Mouse (Mus musculus) small intestine, adult 2 months (tissue): ENCODE measurements around the gene Cxcl9. TPM values are rescaled to one million over a fixed set of nuclear protein-coding genes. Genes with fewer than 3 reads are reported as not detected.

Experiments used
- H3K27ac ChIP-seq: fragments of 200-500 bp; 2 replicates; pipeline ENCODE4 v1.5.1; 2012; ENCODE audit warnings: low read depth, low read length, control low read depth, inconsistent platforms; ENCODE audit not compliant: insufficient read depth
- H3K27me3 ChIP-seq: fragments of 200-500 bp; 2 replicates; pipeline ENCODE4 v1.6.1; 2012; ENCODE audit warnings: mild to moderate bottlenecking, moderate library complexity, low read length, inconsistent platforms; ENCODE audit not compliant: control insufficient read depth, insufficient read depth
- H3K36me3 ChIP-seq: fragments of 200-500 bp; 2 replicates; pipeline ENCODE4 v1.6.1; 2012; ENCODE audit warnings: mild to moderate bottlenecking, low read length, control low read depth, inconsistent platforms; ENCODE audit not compliant: control insufficient read depth, insufficient read depth
- H3K4me1 ChIP-seq: fragments of 200-500 bp; 2 replicates; pipeline ENCODE4 v1.6.1; 2012; ENCODE audit warnings: low read length, inconsistent platforms, mixed read lengths; ENCODE audit not compliant: control insufficient read depth, insufficient read depth, insufficient read length
- H3K4me3 ChIP-seq: fragments of 200-500 bp; 2 replicates; pipeline ENCODE4 v1.5.1; 2012; ENCODE audit warnings: low read depth, mild to moderate bottlenecking, control low read depth, inconsistent platforms, low read length, moderate library complexity
- CTCF ChIP-seq: fragments of 200-500 bp; IDR thresholded peaks from 2 replicates; pipeline ENCODE4 v1.5.1; 2012; ENCODE audit warnings: low read depth, mild to moderate bottlenecking, control low read depth, inconsistent platforms, low read length, moderate library complexity, mixed read lengths; ENCODE audit not compliant: insufficient replicate concordance, insufficient read length; ENCODE audit errors: extremely low read depth
- POLR2A ChIP-seq: fragments of 200-500 bp; IDR thresholded peaks from 2 replicates; pipeline ENCODE4 v1.6.1; 2012; ENCODE audit warnings: low read depth, mild to moderate bottlenecking, control low read depth, inconsistent platforms, low read length, moderate library complexity
- WGBS: fragments of 180-500 bp; shearing (Covaris S2); methylation state at CpG from one replicate; pipeline ENCODE4 v1.1.7; 2018; 5-methylcytosine and 5-hydroxymethylcytosine counted together
- polyA plus RNA-seq: library from polyadenylated mRNA; depleted of rRNA; stranded (reverse); fragments of >200 nt; gene quantifications from 2 replicates; pipeline ENCODE4 v1.2.3, GENCODE M21; 2012

Gene Cxcl9
- polyA plus RNA-seq, 1 experiment, result 7.9 TPM

DNA sequence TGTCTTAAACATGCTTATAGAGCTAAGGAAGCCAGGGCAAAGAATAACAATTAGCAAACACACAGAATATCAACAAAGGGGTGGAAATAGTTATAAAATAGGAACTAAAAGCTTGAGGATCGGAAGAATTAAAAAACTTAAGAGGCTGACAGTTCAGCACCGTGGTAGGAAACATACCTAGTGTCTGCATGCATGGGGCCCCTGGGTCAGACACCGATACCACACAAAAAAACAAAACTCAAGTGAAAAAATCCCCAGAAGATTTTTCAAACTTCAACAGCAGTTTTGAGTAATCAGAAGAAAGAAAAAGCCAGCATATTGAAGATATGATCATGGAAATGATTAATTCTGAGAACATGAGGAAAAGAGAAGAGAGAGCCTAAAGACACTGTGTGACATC is 8.9 kb upstream of the Cxcl9 start:
- TF ChIP-seq CTCF (no peak), POLR2A (no peak)

DNA sequence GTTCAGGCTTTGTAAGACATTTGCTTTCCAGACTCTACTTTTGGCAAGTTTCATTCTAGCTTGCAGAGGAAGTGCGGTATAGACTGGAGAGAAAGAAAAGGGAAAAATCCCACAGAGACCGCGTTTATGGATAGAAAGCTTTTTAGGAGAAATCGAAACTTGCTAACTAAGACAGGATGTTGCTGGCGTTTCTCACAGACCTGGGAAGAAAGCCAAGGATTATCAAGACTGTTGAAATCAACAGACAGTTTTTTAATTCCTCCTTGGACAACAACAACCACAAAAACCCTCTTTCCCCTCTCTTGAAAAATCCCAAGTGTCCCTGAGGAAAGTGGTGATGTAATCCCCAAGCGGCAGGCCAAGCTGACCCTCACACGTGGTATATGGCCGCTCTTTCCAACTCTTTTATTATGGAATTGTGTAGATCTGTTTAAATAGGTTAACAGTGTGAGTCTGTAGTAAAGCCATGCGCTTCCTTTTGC is 4.5 kb upstream of the Cxcl9 start:
- Histone ChIP-seq H3K27me3 (no peaks in the 10 kb centered on the region), H3K4me1 (peaks cover 13% of the 10 kb centered on the region), H3K27ac (peak overlapping the region; percentile 43), H3K36me3 (no peaks in the 10 kb centered on the region), H3K4me3 (peak overlapping the region; percentile 23; the same call in 1 of the 2 replicates)
- WGBS, result 33% methylated on average over 9 of the region's 9 CpGs
- TF ChIP-seq CTCF, result no peak
- TF ChIP-seq POLR2A, result no peak

More for the DNA sequence above, 8.9 kb upstream of the Cxcl9 start:
- H3K4me1 ChIP-seq, result peaks cover 6% of the 10 kb centered on the region
- no peaks in the 10 kb centered on the region for H3K27me3 ChIP-seq
- H3K4me3 ChIP-seq, result no peak overlapping the region
- no peak overlapping the region for H3K27ac ChIP-seq
- no peaks in the 10 kb centered on the region for H3K36me3 ChIP-seq
- WGBS, result 78% methylated on average over 3 of the region's 3 CpGs

DNA sequence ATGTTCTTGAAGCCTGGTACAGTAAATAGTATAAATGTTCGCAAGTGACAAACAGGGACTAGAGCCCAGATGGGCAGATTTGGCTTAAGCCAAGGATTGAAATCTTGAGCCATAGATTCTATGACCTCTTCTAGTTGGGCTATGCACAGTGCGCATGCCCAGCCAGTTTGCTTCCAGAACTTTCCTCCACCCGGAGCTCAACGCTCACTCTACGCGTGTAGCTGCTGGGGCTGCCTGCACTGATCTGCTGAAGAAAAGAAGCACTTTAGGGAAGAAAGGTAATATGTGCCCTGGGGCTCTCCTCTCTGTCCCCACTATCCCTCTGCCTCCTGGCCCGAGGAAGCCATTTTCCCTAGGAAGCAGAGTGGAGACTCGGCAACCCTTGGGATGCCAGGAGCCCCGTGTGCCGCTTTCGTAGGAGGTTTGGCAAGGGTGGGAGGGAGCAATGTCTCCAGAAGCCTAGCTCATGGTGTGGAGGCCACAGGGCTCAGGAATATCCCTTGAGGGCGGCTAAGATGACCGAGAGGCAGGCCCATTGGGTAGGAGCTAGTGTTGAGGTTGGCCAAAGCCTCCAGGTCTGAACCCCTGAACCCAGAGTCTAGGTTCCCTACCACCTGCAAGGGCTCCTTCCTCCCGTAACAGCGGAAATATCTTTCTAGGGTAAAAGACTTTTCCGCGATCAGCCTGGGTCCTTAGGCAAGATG is 3.9 kb upstream of the Cxcl9 start, which contains the start of gene Art3:
TSS of gene Art3 (plus strand) at position 193 of the 704 bp plus-strand sequence.
- 82% methylated on average over 17 of the region's 17 CpGs for WGBS
- H3K27me3 ChIP-seq, result no peaks in the 10 kb centered on the region
- TF ChIP-seq CTCF (no peak), POLR2A (no peak)
- H3K36me3 ChIP-seq, result no peaks in the 10 kb centered on the region
- peak within 1 kb of the TSS; percentile 43 for H3K27ac ChIP-seq
- peak within 1 kb of the TSS; percentile 23; the same call in 1 of the 2 replicates for H3K4me3 ChIP-seq
- peaks cover 13% of the 10 kb centered on the region for H3K4me1 ChIP-seq

DNA sequence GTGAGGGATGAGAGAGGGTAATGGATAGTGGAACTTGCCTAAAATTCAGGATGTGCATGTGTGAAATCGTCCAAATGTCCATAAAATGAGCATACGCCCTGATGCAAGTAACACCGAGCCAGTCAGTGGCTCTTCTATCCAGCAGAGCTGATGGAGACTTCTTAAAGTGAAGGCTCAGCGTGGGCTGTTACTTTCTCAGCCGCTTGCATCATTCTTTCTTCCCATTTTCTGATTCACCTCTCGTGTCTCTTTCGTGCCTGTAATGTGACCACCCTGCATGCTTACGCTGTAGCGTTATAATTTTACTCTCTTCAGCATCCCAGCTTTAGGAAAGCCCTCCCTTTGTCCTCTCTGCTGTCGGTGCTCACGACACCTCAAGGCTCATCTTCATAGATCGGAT is 3.2 kb upstream of the Cxcl9 start:
- Histone ChIP-seq H3K36me3 (no peaks in the 10 kb centered on the region), H3K27me3 (no peaks in the 10 kb centered on the region), H3K4me1 (peaks cover 13% of the 10 kb centered on the region), H3K27ac (no peak overlapping the region), H3K4me3 (no peak overlapping the region)
- TF ChIP-seq CTCF (no peak), POLR2A (no peak)
- WGBS, result 90% methylated on average over 12 of the region's 12 CpGs

DNA sequence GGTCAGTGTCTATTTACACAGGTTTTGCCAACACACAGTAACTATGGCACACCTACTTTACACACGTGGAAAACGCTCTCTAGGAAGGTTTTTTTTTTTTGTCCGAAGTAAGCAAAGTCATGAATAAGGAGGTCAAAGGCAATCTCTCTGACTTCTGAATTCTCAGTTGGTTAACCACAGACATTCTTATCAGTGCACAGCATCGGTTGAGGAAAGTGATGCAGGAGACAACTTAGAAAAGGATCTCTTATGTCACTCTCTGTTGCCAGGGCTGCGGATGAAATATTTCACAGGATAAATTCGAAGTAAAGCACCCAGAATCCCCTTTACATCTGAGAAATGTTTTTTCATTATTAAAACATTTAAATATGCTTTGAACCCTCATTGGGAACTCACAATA is 512 bp downstream of the Cxcl9 start:
- TF ChIP-seq POLR2A (no peak), CTCF (no peak)
- Histone ChIP-seq H3K36me3 (no peaks in the 10 kb centered on the region), H3K27ac (no peak overlapping the region), H3K27me3 (no peaks in the 10 kb centered on the region), H3K4me1 (peaks cover 10% of the 10 kb centered on the region), H3K4me3 (no peak overlapping the region)
- 25% methylated on average over 6 of the region's 6 CpGs for WGBS

DNA sequence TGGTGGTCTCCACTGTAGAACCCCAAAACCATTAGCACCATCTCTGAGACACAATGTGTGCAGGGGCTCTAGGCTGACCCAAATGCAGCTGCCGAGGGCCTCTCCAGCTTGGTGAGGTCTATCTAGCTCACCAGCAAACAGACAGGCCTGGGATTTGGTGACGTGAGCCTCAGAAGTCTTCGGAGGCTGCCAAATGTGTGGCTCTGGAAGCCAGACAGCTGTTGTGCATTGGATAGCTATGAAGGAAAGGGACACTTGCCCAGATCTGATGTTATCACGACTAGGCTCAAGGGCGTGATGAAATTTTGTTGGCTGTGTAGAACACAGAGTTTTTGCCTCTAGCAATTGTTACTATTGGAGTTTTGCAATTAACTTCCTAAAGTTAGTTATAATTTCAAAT is 4.6 kb downstream of the Cxcl9 start:
- Histone ChIP-seq H3K36me3 (no peaks in the 10 kb centered on the region), H3K27me3 (no peaks in the 10 kb centered on the region), H3K4me1 (peaks cover under 1% of the 10 kb centered on the region; the same call in 1 of the 2 replicates), H3K27ac (no peak overlapping the region), H3K4me3 (no peak overlapping the region)
- 63% methylated on average over 5 of the region's 5 CpGs for WGBS
- TF ChIP-seq POLR2A, result no peak
- TF ChIP-seq CTCF, result no peak

DNA sequence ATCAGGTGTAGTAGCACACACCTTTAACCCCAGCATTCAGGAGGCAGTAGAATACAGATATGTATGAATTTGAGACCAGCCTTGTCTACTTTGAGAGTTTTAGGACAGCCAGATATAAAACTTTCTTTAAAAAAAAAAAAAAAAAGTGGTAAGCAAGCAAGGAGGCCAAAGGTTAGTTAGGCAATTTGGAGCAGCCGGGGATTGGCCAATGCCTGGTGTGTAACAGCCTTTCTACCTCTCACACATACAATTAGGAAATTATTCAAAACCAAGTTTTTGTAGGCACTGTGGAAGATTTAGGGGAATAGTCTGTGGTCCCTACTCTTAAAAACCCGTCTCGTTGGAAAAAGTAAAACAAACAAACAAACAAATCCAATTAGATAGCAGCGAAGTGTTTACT is 5.3 kb downstream of the Cxcl9 start:
- TF ChIP-seq CTCF (no peak), POLR2A (no peak)
- Histone ChIP-seq H3K36me3 (no peaks in the 10 kb centered on the region), H3K4me1 (no peaks in the 10 kb centered on the region; the same call in 1 of the 2 replicates), H3K27ac (no peak overlapping the region), H3K27me3 (no peaks in the 10 kb centered on the region), H3K4me3 (no peak overlapping the region)
- 63% methylated on average over 4 of the region's 4 CpGs for WGBS
